Mouse (Mus musculus): ENCODE measurements at regions not wholly inside any gene's neighbourhood (a gene's known extent, or its start where the extent isn't known, plus 50 kb on each side); places are given as distances from the start of the nearest gene placed in this dataset.

GRCm38 (mm10) chr3:61423945-61424344, 58.2 kb upstream of the B430305J03Rik start:
- TF ChIP-seq CTCF (IDR thresholded peaks at IDR 0.05 in 2 of 3, conservative IDR thresholded peaks at IDR 0.05 in 1 of 3; ENCODE audit: control insufficient read depth in 1 of 3, insufficient read depth in 1 of 3, low read depth in 2 of 3, low read length in 3 of 3, poor library complexity in 1 of 3, severe bottlenecking in 1 of 3): no peak
- no peak for TF ChIP-seq RAD21 (IDR thresholded peaks at IDR 0.05; ENCODE audit: low read depth, low read length)

All from MEL (cell line).